Mouse (Mus musculus): ENCODE results near the gene Gm10226. TPM values are rescaled to one million over a fixed set of nuclear protein-coding genes. Genes with fewer than 3 reads are reported as not detected.
"Not testable (repeated sequence)": the region's sequence is repeated elsewhere in the genome, so short reads cannot be mapped to it uniquely, and the experiment has no call there.

Gene Gm10226
- polyA plus RNA-seq, 1 experiment from 2014 or later, result 8.3 TPM

- Histone ChIP-seq H3K4me2 (peak within 1 kb of the TSS; percentile 47), H3K36me3 (peaks cover 8% of the 10 kb centered on the region; the same call in 1 of the 2 replicates), H3K9ac (peak within 1 kb of the TSS; percentile 53), H3K4me3 (peak within 1 kb of the TSS; percentile 65), H3K27ac (peak within 1 kb of the TSS; percentile 91), H3K4me1 (no peaks in the 10 kb centered on the region), H3K9me3 (no peaks in the 10 kb centered on the region), H3K27me3 (no peaks in the 10 kb centered on the region)
- peak; percentile 95 for ATAC-seq (ENCODE audit: insufficient number of reproducible peaks, low FRiP score, low TSS enrichment, low read depth)
- 4% methylated on average over 26 of the region's 26 CpGs for WGBS
Observed at GRCm38 (mm10) chr17:21707343-21707996, 15.8 kb downstream of the Gm10226 start, which contains the start of gene Zfp760. Gene Zfp760, plus strand, starts transcription at chr17:21707741.

DNA sequence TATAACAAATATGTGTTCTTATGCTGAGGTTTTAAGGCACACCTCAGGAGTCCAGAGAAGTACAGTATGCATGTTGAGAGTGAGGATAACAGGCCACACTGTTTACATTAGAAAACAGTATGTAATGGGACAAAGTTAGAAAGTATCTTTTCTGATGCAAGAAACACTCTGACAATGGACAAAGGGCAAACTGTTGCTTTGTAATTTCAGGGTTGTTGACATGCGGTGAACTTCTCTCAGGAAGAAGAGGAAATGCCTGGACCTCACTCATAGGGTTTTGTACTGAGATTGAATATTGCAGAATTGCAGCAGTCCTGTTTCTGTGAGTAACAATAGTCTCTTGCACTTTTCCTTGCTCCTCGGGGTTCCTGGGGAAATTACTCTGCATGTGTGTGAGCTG lies 16.7 kb downstream of the Gm10226 start:
- no peak overlapping the region for H3K27ac ChIP-seq
- H3K4me2 ChIP-seq, result peak overlapping the region; percentile 47
- H3K9ac ChIP-seq, result no peak overlapping the region
- 36% methylated on average over 2 of the region's 2 CpGs for WGBS
- H3K27me3 ChIP-seq, result no peaks in the 10 kb centered on the region
- no peak for ATAC-seq (ENCODE audit: insufficient number of reproducible peaks, low FRiP score, low TSS enrichment, low read depth)
- no peaks in the 10 kb centered on the region for H3K9me3 ChIP-seq
- peaks cover 10% of the 10 kb centered on the region; the same call in 1 of the 2 replicates for H3K36me3 ChIP-seq
- H3K4me1 ChIP-seq, result no peaks in the 10 kb centered on the region
- peak overlapping the region; percentile 65 for H3K4me3 ChIP-seq

DNA sequence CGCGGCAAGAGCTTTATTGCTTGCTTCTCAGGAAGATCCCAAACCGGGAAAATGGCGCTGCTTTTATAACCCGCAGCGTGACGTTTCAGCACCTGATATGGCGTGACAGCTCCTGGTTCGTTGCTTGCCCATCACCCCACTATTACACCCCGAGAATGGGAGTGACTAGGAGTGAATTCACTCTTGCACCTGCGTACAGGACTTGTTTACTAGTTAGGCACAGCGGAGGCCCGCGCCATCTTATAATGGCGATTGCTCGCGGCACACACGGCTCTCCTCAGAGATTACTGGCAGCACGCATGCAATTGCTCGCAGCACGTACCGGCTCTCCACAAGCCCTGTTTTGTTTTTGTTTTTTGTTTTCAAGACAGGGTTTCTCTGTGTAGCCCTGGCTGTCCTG lies 38.8 kb downstream of the Gm10226 start, which contains the start of gene Zfp229:
TSS of gene Zfp229 (plus strand) at position 301 of the 400 bp plus-strand sequence.
- not testable (repeated sequence) for H3K9ac ChIP-seq; H3K4me1 ChIP-seq; H3K27ac ChIP-seq; ATAC-seq (ENCODE audit: insufficient number of reproducible peaks, low FRiP score, low TSS enrichment, low read depth); H3K4me2 ChIP-seq; H3K4me3 ChIP-seq; H3K36me3 ChIP-seq; H3K27me3 ChIP-seq; H3K9me3 ChIP-seq
- 94% methylated on average over 15 of the region's 22 CpGs for WGBS

- no peak for ATAC-seq (ENCODE audit: insufficient number of reproducible peaks, low FRiP score, low TSS enrichment, low read depth)
- Histone ChIP-seq H3K4me1 (peaks cover 7% of the 10 kb centered on the region), H3K4me3 (peak overlapping the region; percentile 71), H3K9ac (no peak overlapping the region), H3K9me3 (no peaks in the 10 kb centered on the region), H3K4me2 (peak overlapping the region; percentile 46), H3K27me3 (no peaks in the 10 kb centered on the region), H3K36me3 (peaks cover 9% of the 10 kb centered on the region; the same call in 1 of the 2 replicates), H3K27ac (peak overlapping the region; percentile 89; the same call in 1 of the 2 replicates)
- 87% methylated on average over 4 of the region's 4 CpGs for WGBS
Observed at GRCm38 (mm10) chr17:21733049-21733448, 41.4 kb downstream of the Gm10226 start.

DNA sequence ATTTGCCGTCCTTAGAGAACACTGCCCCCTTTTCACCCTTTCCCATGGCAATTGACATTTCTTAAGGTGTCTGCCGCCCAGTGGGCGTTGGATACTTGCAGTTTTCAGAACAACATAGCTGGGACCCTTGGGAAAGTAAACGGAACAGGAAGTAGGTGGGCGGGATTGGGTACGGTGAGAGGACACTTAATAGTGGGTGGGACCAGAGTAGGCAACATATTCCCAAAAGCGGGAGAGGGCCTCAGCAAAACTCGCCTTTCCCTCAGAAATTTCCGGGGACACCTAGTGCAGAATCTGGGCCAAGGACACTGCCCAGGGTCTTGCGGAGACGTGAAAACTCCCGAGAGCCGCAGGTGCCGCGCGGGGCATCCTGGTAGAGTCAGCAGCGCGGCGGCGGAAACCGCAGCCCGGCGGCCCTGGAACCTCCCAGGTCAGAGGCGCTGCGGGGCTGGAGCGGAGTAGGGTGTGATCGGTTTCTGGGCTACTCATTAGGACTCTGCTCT lies 41.9 kb downstream of the Gm10226 start:
- peak overlapping the region; percentile 89 for H3K27ac ChIP-seq
- peak overlapping the region; percentile 65 for H3K9ac ChIP-seq
- H3K9me3 ChIP-seq, result no peaks in the 10 kb centered on the region
- 0% methylated on average over 27 of the region's 27 CpGs for WGBS
- H3K4me2 ChIP-seq, result peak overlapping the region; percentile 46
- peaks cover 7% of the 10 kb centered on the region for H3K4me1 ChIP-seq
- ATAC-seq (ENCODE audit: insufficient number of reproducible peaks, low FRiP score, low TSS enrichment, low read depth), result peak; percentile 93
- peaks cover 11% of the 10 kb centered on the region; the same call in 1 of the 2 replicates for H3K36me3 ChIP-seq
- peak overlapping the region; percentile 71 for H3K4me3 ChIP-seq
- no peaks in the 10 kb centered on the region for H3K27me3 ChIP-seq

Other genes starting within 250 kb of the Gm10226 start
- 14.6 and 15.6 TPM in 2 replicates for gene Zfp51, start 241.5 kb upstream of the Gm10226 start, polyA plus RNA-seq (2015; fragmentation: Nextera tagmentation; extraction: Ambion mirVana)
- gene Zfp53, start 202.9 kb upstream of the Gm10226 start, polyA plus RNA-seq (2015; fragmentation: Nextera tagmentation; extraction: Ambion mirVana), result 10.6 and 11.4 TPM in 2 replicates
- 5.4 and 5.5 TPM in 2 replicates for gene Zfp52, start 156.3 kb upstream of the Gm10226 start, polyA plus RNA-seq (2015; fragmentation: Nextera tagmentation; extraction: Ambion mirVana)
- 19.9 and 22.3 TPM in 2 replicates for gene Zfp948, start 124.9 kb upstream of the Gm10226 start, polyA plus RNA-seq (2015; fragmentation: Nextera tagmentation; extraction: Ambion mirVana)
- gene Zfp983, start 41.2 kb upstream of the Gm10226 start, polyA plus RNA-seq (2015; fragmentation: Nextera tagmentation; extraction: Ambion mirVana), result 4.9 and 5.1 TPM in 2 replicates
- 9.9 and 11.5 TPM in 2 replicates for gene Zfp760, start 15.9 kb downstream of the Gm10226 start, polyA plus RNA-seq (2015; fragmentation: Nextera tagmentation; extraction: Ambion mirVana)
- gene Zfp229, start 38.9 kb downstream of the Gm10226 start, polyA plus RNA-seq (2015; fragmentation: Nextera tagmentation; extraction: Ambion mirVana), result 7.1 and 7.5 TPM in 2 replicates
- gene Zfp820, start 153.9 kb downstream of the Gm10226 start, polyA plus RNA-seq (2015; fragmentation: Nextera tagmentation; extraction: Ambion mirVana), result 6.5 and 7.2 TPM in 2 replicates
- gene Zfp995, start 218.1 kb downstream of the Gm10226 start, polyA plus RNA-seq (2015; fragmentation: Nextera tagmentation; extraction: Ambion mirVana), result 6.3 and 6.9 TPM in 2 replicates